Mouse (Mus musculus) induced T-regulatory cell, adult 2 months (primary cell): ENCODE results near the gene Ngef.
A peak's percentile ranks its signal among the peaks of the same experiment; 100 is the strongest.

Source experiments
- DNase-seq: peaks from one replicate; pipeline ENCODE4 v3.0.0-alpha.2; 2012; ENCODE audit warnings: low read depth

The Ngef gene

DNA sequence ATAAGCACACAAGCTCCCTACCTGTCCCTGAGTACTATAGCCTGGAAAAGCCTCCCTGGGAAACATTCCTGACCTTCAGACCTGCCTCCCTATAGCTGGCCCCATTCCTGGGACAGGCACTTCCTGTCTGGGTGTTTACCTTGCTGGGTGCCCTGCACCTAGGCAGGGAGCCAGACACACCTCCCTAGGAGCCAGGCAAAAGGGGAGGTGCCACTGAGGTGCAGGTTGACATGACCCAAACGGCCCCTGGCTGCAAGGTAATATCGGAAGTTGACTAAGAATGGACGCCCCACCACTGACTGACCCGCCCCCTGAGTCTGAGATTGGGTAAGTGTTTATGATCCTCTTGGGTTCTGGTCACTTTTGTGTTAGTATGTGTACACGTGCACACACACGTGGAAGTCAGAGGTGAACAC is at the start of gene Ngef:
Gene Ngef (minus strand): TSS at position 71 of the 416 bp plus-strand sequence.
- DNase-seq, result no peak

DNA sequence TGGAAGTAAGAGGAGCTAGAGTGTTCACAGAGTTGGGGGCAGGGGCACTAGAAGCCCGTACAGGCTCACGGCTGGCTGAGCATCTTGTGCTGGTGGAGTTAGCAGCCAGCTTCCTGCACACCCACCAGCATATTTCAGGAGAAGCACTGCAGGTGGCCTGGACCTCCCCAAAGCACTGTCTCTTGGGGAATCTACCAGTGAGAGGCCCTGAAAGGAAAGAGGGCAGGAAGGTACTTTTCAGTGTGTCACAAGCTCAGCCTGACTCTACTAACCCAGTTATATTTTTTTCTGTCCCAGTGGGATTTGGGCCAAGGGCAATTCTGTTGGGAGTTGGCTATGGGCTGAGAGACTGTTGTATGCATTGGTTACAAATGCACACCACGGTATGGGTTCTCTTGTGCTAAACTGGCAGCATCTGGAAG is 48.2 kb upstream of the Ngef start:
- no peak for DNase-seq

DNA sequence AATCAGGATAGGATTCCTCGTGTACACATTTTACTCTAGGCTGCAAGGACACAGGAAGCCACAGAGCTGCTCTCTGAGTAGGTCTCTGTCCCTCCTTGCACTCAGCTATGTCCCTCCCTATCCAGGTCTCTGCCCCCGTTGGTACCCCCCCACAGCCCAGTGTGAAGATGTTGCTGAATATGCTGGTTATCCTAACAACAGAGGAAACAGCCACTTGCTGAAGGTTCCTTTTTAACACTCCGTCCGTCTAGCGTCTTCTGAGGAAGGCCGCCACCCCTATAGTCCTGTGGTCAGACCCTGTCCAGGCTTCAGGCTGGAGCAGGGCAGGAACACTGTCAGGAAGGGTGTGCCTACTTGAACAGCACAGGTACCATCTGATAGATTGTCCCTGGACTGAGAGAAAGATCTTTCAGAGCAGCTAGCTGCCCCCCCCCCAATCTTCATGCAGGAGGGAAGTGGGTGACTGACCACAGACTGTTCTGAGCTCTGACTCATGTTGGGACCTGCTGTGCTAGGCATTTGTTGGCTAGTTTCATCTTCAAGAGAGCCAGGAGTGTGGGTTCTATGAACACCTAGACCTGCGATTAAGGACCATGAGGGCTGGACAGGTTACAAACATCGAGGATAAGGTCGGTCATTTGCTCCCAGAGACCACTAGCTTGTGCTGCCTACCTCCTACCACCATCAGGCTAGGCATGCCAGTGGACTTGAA is 47.6 kb upstream of the Ngef start:
- peak; percentile 86 for DNase-seq

DNA sequence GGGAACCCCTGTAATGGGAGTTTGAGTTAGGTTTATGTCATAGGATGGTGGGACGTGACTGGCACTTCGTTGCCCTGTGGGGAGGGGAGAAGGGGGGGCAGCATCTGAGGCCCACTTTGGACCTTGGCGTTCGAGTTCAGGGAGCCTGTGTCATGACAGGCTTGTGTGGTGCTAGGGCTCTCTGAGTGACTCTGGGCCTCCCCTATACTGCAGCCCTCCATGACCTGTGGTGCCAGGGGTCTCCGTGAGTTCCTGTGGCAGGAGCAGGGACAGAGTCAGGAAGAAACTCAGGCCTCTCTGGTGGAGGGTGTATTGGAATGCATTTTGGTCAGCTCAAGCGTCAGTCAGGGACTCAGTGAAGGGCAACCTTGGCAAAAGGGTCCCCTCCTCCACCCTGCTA is 47.0 kb upstream of the Ngef start:
- DNase-seq, result no peak

DNA sequence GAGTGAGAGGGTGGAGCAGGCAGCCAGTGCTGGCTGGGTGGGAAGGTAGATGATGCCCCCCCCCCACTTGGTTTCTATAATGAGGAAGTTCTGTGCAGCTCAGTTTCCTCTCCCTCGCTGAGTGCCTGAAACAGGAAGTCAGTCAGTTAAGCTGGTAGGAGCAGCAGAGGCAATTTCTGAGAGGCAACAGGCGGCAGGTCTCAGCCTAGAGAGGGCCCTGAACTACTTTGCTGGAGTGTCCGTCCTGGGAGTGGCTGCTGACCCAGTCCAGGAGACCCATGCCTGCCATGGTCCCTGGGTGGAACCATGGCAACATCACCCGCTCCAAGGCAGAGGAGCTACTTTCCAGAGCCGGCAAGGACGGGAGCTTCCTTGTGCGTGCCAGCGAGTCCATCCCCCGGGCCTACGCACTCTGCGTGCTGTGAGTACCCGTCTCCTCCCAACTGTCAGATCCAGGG is 46.6 kb upstream of the Ngef start, which contains the start of gene Inpp5d:
Gene Inpp5d (plus strand): TSS at position 102 of the 458 bp plus-strand sequence.
- peak; percentile 88 for DNase-seq

DNA sequence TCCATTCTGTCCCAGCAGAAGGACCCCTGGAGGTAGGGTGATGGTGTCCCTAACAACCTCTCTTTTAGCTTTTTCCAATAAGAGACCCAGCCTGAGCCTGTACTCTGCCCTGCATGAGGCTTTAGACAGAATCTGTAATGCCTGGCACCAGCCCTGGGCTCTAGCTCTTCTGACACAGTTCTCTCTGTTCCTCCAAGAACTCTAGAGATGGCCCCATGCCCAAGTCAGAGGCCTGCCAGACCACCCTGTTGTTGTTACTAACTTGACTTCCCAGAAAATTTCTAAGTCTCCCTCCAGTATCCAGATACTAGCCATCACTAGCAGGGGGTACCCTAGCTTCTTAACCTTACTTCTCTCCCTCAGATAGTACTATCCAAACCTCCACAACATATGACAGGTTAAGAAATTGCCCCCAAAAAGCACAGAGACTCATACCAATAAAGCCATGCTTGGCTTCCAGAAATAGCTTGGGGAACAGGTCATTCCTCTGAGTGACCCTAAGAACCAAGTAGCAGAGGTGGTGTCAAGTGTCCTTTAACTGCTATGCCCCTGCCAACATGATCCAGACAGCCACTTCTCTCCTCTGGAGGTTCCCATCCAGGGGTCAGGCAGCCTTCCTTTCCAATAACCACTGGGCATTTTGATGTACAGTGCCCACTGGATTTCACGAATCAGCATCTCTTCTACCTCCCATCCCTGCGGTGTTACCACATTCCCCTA is 41.1 kb upstream of the Ngef start:
- no peak for DNase-seq

DNA sequence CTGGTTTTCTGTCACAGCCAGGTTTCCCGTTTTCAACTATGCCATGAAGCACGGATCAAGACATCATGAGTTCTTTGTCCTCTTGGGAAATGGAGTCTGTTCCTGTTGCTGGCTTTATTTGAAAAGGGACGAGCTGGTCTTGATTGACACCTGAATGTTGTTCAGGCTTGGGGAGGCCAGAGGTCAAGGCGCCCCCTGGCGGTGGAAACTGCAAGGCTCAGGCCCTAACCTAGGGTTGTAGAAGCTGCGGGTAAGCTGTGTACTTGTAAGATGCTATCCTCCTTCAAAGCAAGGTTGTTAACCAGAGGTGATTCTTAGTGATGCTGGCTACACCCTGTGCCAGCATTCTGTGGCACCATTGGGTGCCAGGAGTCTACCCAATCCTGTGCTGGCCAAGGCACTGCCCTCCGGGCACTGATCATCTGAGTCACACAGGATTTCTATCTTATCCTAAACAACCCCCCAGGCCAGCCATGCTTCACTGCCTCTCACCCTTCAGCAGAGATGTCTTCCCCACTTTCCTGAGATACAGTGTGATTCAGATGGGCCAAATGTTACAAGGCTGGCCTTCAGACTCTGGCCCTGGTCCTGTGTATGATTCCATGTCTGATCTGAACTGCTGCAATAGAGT is 34.9 kb upstream of the Ngef start:
- DNase-seq, result peak; percentile 88

DNA sequence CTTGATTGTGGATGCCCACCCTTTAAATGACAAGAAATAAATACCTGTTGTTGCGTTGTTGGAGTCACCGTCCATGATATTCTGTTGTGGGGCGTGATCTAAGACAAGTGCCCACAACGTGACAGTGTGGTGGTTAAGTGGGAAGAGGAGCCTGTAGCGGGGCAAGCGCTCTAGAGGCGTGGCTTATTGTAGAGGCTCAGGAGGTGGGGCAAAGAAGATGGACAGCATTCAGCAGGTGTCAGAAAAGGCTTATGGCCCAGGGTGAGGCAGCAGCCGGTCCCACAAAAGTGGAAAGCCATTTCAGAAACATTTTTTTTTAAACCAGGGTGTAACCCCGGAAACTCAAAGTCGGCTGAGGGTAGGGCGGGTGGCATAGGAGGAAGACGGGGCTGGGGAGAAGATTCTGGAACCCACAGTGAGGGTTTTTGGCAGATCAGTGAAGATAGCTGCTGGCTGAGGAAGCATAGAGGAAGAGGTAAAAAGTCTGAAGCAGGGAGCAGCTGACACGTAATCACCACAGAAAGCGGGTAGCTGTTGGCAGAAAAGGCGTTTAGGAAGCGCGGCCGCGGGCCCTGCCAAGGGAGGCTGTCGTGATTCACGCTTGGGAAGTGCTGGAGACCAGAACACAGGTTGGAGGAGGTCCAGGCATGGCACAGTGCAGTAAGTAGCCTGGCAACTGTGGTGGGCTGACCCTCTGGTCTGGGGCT is 33.9 kb upstream of the Ngef start:
- peak; percentile 87 for DNase-seq

DNA sequence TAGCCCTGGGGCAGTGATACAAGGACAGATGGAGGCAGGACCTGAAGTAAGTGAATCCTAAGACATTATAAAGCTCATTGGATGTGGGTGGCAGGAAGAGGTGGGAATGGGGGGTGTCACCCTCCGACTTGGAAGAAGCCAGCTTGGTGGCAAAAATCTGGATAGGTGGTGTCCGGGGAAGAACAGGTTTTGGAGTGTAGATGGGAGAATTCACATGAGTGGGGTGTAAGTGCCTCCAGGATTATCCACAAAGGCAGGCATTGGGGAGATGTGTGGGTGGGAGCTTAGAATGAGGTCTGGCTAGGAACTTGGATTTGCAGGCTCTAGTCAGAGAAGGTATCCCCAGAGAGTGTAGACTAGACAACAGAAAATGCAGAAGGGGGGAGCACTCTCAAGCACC is 31.6 kb upstream of the Ngef start:
- DNase-seq, result no peak

DNA sequence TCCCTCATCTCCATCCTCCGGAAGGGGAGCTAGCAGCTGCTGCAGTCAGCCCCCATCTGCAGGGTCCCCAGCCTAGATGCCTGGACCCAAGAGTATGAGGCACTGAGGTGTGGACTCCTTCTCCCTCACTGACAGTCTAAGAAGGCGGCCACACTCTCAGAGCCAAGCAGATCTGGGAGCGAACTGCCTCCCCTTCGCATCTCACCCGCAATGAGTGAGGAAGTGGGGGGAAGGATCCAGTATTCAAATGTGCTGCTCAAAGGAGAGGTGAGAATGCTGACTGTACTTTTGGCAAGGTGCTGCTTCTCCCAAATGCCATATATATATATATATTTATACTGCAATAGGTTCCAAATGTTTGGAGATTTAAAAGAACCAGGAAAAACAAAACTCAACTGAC is 29.7 kb upstream of the Ngef start:
- no peak for DNase-seq

DNA sequence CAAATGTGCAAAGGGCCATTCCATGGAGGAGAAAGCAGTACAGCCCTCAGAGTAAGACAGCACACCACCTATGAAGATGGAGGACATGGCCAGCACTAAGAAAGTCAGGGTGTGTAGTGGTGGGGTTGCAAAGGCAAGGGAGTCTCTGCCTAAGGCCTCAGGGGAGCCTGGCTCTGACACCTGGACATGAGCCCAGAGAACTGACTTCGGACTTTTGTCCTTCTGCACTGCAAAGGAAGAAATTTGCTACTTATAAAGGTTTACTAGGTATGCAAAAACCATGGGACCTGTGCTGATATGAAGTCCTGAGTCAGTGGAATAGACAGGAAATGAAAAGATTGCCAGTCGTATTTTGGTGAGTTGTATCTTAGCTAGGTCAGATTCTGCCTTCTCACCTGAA is 28.1 kb upstream of the Ngef start:
- no peak for DNase-seq

DNA sequence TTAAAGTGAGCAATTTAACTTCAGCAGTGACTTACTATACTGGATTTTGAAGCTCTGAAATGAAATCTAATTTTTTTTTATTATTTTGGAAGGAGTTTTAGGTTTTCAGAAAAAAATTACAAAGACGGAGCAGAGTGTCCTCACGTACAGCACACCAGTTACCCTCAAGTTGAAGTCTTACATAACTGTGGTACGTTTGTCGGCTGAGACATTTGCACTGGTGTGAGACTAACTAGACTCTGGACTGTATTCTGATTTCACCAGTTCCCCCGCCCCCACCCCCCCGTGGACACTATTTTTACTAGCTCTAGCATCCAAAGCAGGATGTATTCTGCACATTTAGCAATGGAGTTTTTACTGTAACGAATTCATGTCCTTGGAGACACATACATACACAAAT is 26.9 kb upstream of the Ngef start:
- no peak for DNase-seq

DNA sequence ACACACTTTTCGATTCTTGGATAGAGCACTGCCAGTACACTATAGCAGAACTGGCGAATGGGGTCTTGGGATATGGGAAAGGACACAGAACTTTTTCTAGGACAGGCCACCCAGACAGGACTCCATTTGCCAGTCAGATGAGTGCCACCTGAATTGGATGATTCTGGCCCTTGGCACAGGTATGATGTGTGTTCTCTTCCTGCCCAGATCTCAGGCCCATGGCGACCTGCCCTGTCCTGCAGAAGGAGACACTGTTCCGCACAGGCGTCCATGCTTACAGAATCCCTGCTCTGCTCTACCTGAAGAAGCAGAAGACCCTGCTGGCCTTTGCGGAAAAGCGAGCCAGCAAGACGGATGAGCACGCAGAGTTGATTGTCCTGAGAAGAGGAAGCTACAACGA is 21.0 kb upstream of the Ngef start:
- DNase-seq, result no peak

DNA sequence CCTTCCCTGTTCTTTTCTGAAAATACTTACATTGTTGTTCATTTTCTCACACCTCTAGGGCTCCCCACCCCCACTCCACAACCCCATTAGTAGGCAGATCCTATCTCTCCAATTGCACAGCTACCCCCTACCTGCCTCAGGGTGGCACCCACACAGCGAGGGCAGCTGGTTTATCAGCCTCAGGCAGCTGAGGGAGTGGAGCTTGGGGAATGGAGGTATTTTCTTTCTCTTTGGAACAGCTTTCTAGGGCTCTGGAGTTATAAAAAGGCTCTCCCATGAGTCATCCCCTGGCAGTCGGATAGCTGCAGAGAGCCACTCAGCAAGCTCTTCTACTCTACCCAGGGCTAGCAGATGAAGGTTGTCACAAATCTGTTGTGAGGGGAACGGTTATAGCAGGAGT is 20.6 kb upstream of the Ngef start:
- DNase-seq, result no peak

DNA sequence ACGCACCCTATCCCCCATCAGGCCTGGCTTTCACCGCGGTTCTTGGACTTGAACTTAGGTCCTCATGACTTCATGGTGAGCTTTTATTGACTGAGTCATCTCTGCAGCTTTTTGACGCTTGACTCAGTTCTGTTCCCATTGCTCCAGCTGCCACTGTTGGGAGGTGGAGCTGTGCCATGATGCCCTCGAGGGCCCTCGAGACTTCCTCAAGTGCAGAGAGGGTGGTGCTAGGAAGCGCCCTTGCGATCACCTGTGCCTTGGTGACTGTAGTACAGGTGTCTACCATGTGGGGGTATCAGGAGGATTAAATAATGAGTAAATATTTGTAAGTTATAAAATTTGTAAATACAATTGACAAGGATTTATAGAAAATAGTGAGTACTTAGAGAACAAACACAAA is 16.3 kb upstream of the Ngef start:
- DNase-seq, result no peak

DNA sequence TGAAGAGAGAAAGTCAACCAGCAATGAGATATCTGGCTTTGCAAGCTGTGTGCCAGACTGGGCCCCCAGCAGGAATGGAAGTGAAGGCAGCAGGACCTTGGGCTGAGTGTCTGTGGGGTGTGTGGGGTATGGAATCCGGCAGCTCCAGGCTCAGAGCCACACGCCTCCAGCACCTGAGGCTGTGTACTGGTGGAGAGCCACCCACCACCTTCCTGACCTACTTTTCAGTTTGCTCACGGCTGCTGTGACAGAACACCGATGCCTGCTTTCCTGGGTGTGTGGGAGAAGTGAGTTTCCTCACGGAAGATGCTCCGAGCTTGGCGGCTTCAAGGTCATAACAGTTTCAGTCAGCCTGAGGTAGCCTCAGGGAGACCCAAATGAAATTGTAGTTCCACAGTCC is 15.5 kb upstream of the Ngef start:
- DNase-seq, result no peak

DNA sequence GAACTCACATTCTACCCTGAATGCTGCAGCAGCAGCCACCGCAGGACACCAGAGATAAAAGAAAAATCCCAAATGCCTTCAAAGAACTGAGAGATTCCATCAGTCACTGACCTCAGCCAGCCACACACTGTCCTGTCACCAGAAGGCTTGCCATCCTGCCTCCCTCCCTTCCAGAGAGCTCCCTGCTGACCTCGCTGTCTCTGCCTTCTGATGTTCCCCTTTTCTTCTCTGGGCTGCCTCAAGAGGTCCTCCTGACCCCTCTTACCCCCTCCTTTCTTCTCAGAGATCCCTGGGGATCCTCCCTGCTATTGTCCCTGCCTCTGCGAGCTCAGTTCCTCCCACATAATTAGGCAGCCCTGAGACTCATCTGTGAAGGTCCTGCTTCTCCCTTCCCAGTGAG is 7.2 kb upstream of the Ngef start:
- DNase-seq, result no peak

DNA sequence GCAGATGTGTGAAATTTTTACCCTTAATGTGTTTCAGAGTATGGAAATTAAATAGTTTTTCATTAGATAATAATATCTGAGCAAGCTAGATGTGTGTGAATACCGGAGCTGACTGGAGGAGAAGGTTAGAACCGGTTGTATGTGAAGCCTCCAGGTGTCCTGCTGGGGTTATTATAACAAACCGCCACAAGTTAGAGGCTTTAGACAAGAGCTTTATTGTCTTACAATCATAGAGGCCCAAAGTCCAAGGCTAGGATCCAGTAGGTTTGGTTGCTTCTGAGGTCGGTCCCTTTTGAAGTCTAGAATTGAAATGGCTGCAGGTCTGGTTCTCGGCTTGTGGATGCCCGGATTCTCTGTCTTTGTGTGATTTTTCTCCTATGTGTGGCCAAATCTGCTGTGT is 5.3 kb upstream of the Ngef start:
- no peak for DNase-seq

DNA sequence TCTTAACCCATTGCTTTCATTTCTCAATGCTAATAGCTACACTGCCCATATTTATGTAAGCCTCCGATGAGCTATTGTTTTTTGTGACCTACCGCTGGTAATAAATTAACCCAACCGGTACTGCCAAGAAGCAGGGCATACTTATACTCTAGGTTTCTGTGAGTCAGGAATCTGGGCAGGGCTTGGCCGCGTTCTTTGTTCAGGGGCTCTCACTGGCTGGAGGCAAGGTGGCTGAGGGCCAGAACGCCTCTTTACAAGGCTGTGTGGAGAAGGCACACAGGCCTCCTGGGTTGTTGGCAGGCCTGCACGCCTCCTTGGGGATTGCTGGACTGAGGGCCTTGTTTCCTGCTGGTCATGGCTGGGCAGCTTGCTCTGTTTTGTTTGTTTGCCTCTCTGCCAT is 1.1 kb upstream of the Ngef start:
- DNase-seq, result no peak

DNA sequence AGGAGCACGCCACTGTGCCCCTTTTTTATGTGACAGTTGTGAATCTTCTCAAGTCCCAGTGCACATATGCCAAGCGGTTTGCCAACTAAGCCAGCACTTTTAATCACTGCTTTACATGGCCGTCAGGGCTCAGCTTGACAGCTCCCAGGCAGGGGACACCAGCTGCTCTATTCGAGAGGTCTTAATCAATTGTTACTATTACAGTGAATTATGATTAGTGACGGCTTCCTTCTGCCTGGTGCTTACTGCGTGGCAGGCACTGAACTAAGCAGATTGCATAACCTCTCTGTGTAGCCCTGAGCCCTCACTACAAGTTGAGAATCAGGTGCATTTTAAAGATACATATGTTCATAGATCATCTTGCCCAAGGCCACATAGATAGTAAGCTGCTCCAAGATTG is 683 bp upstream of the Ngef start:
- no peak for DNase-seq

DNA sequence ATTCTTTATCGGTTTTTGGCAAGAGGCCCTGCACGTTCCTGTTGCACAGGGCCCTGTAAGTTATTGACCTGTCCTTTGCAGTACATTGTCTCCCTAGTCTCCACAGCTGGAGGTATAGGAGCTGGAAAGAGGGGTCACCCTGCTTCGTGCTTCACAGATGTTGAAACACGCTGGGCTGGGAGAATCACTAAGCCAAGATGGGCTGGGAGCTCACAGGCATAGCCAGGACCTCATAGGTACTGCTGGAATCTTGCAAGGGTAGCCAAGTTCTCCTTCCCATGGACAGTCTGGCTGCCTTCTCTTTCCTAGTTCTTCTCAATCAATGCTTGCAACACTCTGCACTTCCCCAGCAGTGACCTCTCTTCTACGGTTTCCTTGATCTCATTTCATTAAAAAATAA is 409 bp downstream of the Ngef start:
- DNase-seq, result no peak

DNA sequence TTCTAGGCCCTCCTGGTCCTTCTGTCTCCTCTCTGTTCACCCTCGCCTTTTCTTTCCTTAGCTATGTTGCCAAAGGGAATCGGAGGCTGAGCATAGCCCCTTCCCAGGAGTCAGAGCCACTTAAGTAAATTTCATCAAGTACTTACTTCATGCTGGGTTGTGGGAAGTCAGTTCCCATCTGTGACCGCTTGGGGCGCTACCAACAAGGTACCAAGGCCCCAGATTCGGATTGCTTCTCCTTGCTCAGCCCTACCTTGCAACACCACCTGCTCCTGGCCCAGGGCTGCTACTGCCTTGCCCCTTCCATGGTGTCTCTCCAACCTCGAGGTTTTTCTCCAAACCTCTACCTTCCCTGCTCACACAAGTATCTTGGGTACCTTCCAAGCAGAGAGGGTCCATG is 5.3 kb downstream of the Ngef start:
- peak; percentile 70 for DNase-seq

DNA sequence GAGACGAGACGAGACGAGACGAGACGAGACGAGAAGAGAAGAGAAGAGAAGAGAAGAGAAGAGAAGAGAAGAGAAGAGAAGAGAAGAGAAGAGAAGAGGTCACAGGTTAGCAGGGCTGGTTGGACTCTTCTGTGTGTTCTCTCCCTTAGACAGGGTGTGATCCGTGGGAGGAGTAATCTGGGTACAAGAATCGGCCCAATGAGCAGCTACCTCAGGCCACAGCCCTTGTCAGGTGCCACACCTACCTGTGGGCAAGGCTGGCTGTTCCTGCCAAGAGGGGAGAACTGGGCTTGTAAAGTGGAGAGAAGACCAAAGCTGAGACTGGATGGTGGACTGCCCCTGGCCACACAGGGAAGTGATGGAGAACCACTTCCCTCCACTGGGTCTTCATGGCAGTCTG is 7.9 kb downstream of the Ngef start:
- DNase-seq, result no peak
